28 mouse cellular contexts compared by ENCODE assay signal in genomic region chr16:47289730-47290129, GRCm38 (mm10).
"Had no signal": no experiment of that assay in that cellular context is flagged by ENCODE, and none has a peak within 500 bp of the region (broad histone marks: within the 10 kb centered on the region; RNA-seq: fewer than 3 reads in every experiment).

No protein-coding gene starts in this region.

- H3K9me3 ChIP-seq: embryonic facial prominence, embryonic 10.5 days; embryonic facial prominence, embryonic 12.5 days; embryonic facial prominence, embryonic 13.5 days; embryonic facial prominence, embryonic 15.5 days; forebrain, embryonic 10.5 days; forebrain, embryonic 12.5 days; forebrain, embryonic 13.5 days; forebrain, embryonic 15.5 days had no signal

- H3K4me1 ChIP-seq: embryonic facial prominence, embryonic 10.5 days; embryonic facial prominence, embryonic 12.5 days; embryonic facial prominence, embryonic 13.5 days; embryonic facial prominence, embryonic 15.5 days; forebrain, embryonic 10.5 days; forebrain, embryonic 12.5 days had no signal

- H3K9ac ChIP-seq: embryonic facial prominence, embryonic 12.5 days; embryonic facial prominence, embryonic 13.5 days; embryonic facial prominence, embryonic 15.5 days; forebrain, embryonic 12.5 days; forebrain, embryonic 13.5 days; forebrain, embryonic 15.5 days; forebrain, postnatal 0 days had no signal

- H3K4me2 ChIP-seq: embryonic facial prominence, embryonic 12.5 days; embryonic facial prominence, embryonic 13.5 days; embryonic facial prominence, embryonic 15.5 days; forebrain, embryonic 12.5 days; forebrain, embryonic 13.5 days; forebrain, embryonic 15.5 days had no signal

- H3K27ac ChIP-seq: embryonic facial prominence, embryonic 10.5 days; embryonic facial prominence, embryonic 12.5 days; embryonic facial prominence, embryonic 13.5 days; embryonic facial prominence, embryonic 15.5 days; forebrain, embryonic 10.5 days; forebrain, embryonic 12.5 days; forebrain, embryonic 13.5 days; forebrain, embryonic 15.5 days; gastrocnemius, adult 2 months; heart, adult 2 months had no signal

- DNase-seq: cerebellum, adult 2 months; cerebellum, adult 8-10 months; cerebellum, adult 9-10 months; cerebellum, adult 9-11 months; cerebellum, postnatal 10 days; cerebellum, postnatal 14 days; cerebellum, postnatal 25 days; cerebellum, postnatal 36 days; embryo, embryonic 11 days; forebrain, postnatal 0 days; gastrocnemius, adult 2 months; gastrocnemius, postnatal 10 days; gastrocnemius, postnatal 14 days; gastrocnemius, postnatal 25 days; gastrocnemius, postnatal 36 days; heart, adult 18-20 months; heart, adult 2 months had no signal

- ATAC-seq: forebrain, embryonic 13.5 days; forebrain, embryonic 14.5 days; forebrain, embryonic 15.5 days; forebrain, embryonic 16.5 days; forebrain, postnatal 0 days had no signal

- H3K4me3 ChIP-seq: embryonic facial prominence, embryonic 10.5 days; embryonic facial prominence, embryonic 12.5 days; embryonic facial prominence, embryonic 13.5 days; embryonic facial prominence, embryonic 15.5 days; erythroblast, embryonic 14.5 days; forebrain, embryonic 10.5 days; forebrain, embryonic 12.5 days; forebrain, embryonic 13.5 days; forebrain, embryonic 15.5 days; gastrocnemius, adult 2 months; heart, adult 2 months had no signal

- H3K27me3 ChIP-seq: embryonic facial prominence, embryonic 12.5 days; embryonic facial prominence, embryonic 13.5 days; embryonic facial prominence, embryonic 15.5 days; forebrain, embryonic 12.5 days; forebrain, embryonic 13.5 days; forebrain, embryonic 15.5 days had no signal

- H3K36me3 ChIP-seq: embryonic facial prominence, embryonic 10.5 days; embryonic facial prominence, embryonic 12.5 days; embryonic facial prominence, embryonic 13.5 days; embryonic facial prominence, embryonic 15.5 days; forebrain, embryonic 10.5 days; forebrain, embryonic 12.5 days; forebrain, embryonic 15.5 days had no signal
